ENCODE assay signal across 8 mouse cellular contexts in genomic region chr4:124178401-124179018, GRCm38 (mm10).
DNase-seq lines count a peak whose midpoint lies in the region; ATAC-seq lines count a peak whose summit lies in the region.

No protein-coding gene starts in this region.

- no peak overlapping the region for H3K27ac ChIP-seq in embryonic facial prominence, embryonic 14.5 days (replicated peaks; ENCODE audit: low read depth, low read length)
- 0 out of 2 replicates have a peak overlapping the region, but pooled peaks have one; percentile 37 for H3K27ac ChIP-seq in limb, embryonic 10.5 days
- H3K27ac ChIP-seq in neural tube, embryonic 13.5 days (replicated peaks) = no peak overlapping the region

- peak overlapping the region; percentile 55 for H3K9ac ChIP-seq in embryonic facial prominence, embryonic 14.5 days (ENCODE audit: low read depth, low read length)
- H3K9ac ChIP-seq in neural tube, embryonic 13.5 days = peak overlapping the region; percentile 61

- H3K27me3 ChIP-seq in embryonic facial prominence, embryonic 14.5 days (replicated peaks; ENCODE audit: control insufficient read depth, insufficient read depth, low read length) = peaks cover 31% of the 10 kb centered on the region
- H3K27me3 ChIP-seq in limb, embryonic 10.5 days (ENCODE audit: low read depth, poor library complexity, severe bottlenecking) = peaks cover 92% of the 10 kb centered on the region
- peaks cover 73% of the 10 kb centered on the region for H3K27me3 ChIP-seq in neural tube, embryonic 13.5 days

- H3K4me1 ChIP-seq in embryonic facial prominence, embryonic 14.5 days (ENCODE audit: control insufficient read depth, insufficient read depth, low read length) = no peaks in the 10 kb centered on the region
- H3K4me1 ChIP-seq in limb, embryonic 10.5 days = peaks cover 11% of the 10 kb centered on the region
- peaks cover 11% of the 10 kb centered on the region for H3K4me1 ChIP-seq in neural tube, embryonic 13.5 days (replicated peaks)

- peak overlapping the region; percentile 46 for H3K4me3 ChIP-seq in embryonic facial prominence, embryonic 14.5 days (ENCODE audit: low read depth, low read length)
- peak overlapping the region; percentile 55 for H3K4me3 ChIP-seq in limb, embryonic 10.5 days
- peak overlapping the region; percentile 39 for H3K4me3 ChIP-seq in neural tube, embryonic 13.5 days

- intact Hi-C loops in left cerebral cortex, postnatal 36 days (cut with DNase I) = no loop called here

- 3% methylated on average over 25 of the region's 50 CpGs for WGBS in embryonic facial prominence, embryonic 14.5 days
- 1% methylated on average over 50 of the region's 50 CpGs for WGBS in limb, embryonic 10.5 days
- under 1% methylated on average over 50 of the region's 50 CpGs for WGBS in neural tube, embryonic 13.5 days

- peak overlapping the region; percentile 80 for H3K4me2 ChIP-seq in embryonic facial prominence, embryonic 14.5 days (ENCODE audit: low read depth, low read length)
- H3K4me2 ChIP-seq in neural tube, embryonic 13.5 days = peak overlapping the region; percentile 78

- peak; percentile 17 to 41 for DNase-seq in left cerebral cortex, postnatal 36 days (ENCODE audit: low spot score in 2 of 2)
- DNase-seq in left cerebral cortex, adult 9 months (ENCODE audit: low spot score in 2 of 2) = no peak
- peak; percentile 43 for DNase-seq in embryonic facial prominence, embryonic 14.5 days (ENCODE audit: low spot score)
- peak; percentile 64 for DNase-seq in limb, embryonic 10.5 days (ENCODE audit: low spot score)
- no peak for DNase-seq in thymus, postnatal 14 days
- DNase-seq in right cerebral cortex, postnatal 10 days (ENCODE audit: low spot score in 2 of 2) = no peak
- DNase-seq in cerebellum, adult 9-10 months = no peak

- no peaks in the 10 kb centered on the region for H3K9me3 ChIP-seq in embryonic facial prominence, embryonic 14.5 days (ENCODE audit: control insufficient read depth, low read length)
- H3K9me3 ChIP-seq in limb, embryonic 10.5 days (replicated peaks) = no peaks in the 10 kb centered on the region
- H3K9me3 ChIP-seq in neural tube, embryonic 13.5 days = no peaks in the 10 kb centered on the region

- no peaks in the 10 kb centered on the region for H3K36me3 ChIP-seq in embryonic facial prominence, embryonic 14.5 days (ENCODE audit: control insufficient read depth, insufficient read depth, low read length)
- H3K36me3 ChIP-seq in limb, embryonic 10.5 days = no peaks in the 10 kb centered on the region
- H3K36me3 ChIP-seq in neural tube, embryonic 13.5 days = no peaks in the 10 kb centered on the region

- ATAC-seq in embryonic facial prominence, embryonic 14.5 days (ENCODE audit: low read depth) = no peak
- no peak for ATAC-seq in neural tube, embryonic 13.5 days (ENCODE audit: low read depth)

Comparison
In these comparisons a context has a peak if more than half of its experiments do, and no peak if none do; other contexts are left out.
1. DNase-seq: peak in left cerebral cortex, postnatal 36 days (2 of 2), embryonic facial prominence, embryonic 14.5 days (single experiment) and limb, embryonic 10.5 days (single experiment); none in left cerebral cortex, adult 9 months (0 of 2), thymus, postnatal 14 days (single experiment), right cerebral cortex, postnatal 10 days (0 of 2) and cerebellum, adult 9-10 months (single experiment).
2. Peak in every context shown above with its lines, with median percentiles within 50 percentile points of each other: H3K4me3 ChIP-seq.